Mouse (Mus musculus): Measurements from ENCODE around the gene Intu. TPM values are rescaled to one million over a fixed set of nuclear protein-coding genes. Genes with fewer than 3 reads are reported as not detected.

Intu gene
- polyA plus RNA-seq, 1 experiment from 2014 or later: 4.1 TPM

GRCm38 (mm10) chr3:40686836-40687235, 155.8 kb downstream of the Intu start:
- no peaks in the 10 kb centered on the region for H3K36me3 ChIP-seq (replicated peaks; ENCODE audit: control insufficient read depth, insufficient read depth)
- H3K27ac ChIP-seq: no peak overlapping the region
- 10% methylated on average over 9 of the region's 9 CpGs for WGBS
- H3K4me2 ChIP-seq (replicated peaks): no peak overlapping the region
- H3K4me1 ChIP-seq (replicated peaks; ENCODE audit: control insufficient read depth, insufficient read depth, low read length): peaks cover 10% of the 10 kb centered on the region; the same call in 1 of the 2 replicates
- no peaks in the 10 kb centered on the region for H3K27me3 ChIP-seq (ENCODE audit: control insufficient read depth, insufficient read depth, low read length)
- H3K4me3 ChIP-seq (replicated peaks; ENCODE audit: low read length): no peak overlapping the region
- ATAC-seq (ENCODE audit: low FRiP score): peak; percentile 68; the same call in 1 of the 2 replicates
- H3K9ac ChIP-seq: no peak overlapping the region
- no peaks in the 10 kb centered on the region for H3K9me3 ChIP-seq (ENCODE audit: control insufficient read depth, low read length)
- DNase-seq (ENCODE audit: low spot score): no peak

- Histone ChIP-seq H3K4me3 (replicated peaks; ENCODE audit: low read length) (no peak overlapping the region), H3K27me3 (ENCODE audit: control insufficient read depth, insufficient read depth, low read length) (no peaks in the 10 kb centered on the region), H3K36me3 (replicated peaks; ENCODE audit: control insufficient read depth, insufficient read depth) (no peaks in the 10 kb centered on the region), H3K4me2 (replicated peaks) (no peak overlapping the region), H3K9me3 (ENCODE audit: control insufficient read depth, low read length) (no peaks in the 10 kb centered on the region), H3K27ac (no peak overlapping the region), H3K4me1 (replicated peaks; ENCODE audit: control insufficient read depth, insufficient read depth, low read length) (peaks cover 10% of the 10 kb centered on the region; the same call in 1 of the 2 replicates), H3K9ac (no peak overlapping the region)
- ATAC-seq (ENCODE audit: low FRiP score): no peak
- 48% methylated on average over 3 of the region's 3 CpGs for WGBS
- DNase-seq (ENCODE audit: low spot score): no peak
Observed at GRCm38 (mm10) chr3:40687588-40687987, 156.5 kb downstream of the Intu start.

- no peak for DNase-seq (ENCODE audit: low spot score)
- Histone ChIP-seq H3K9me3 (ENCODE audit: control insufficient read depth, low read length) (no peaks in the 10 kb centered on the region), H3K4me2 (replicated peaks) (no peak overlapping the region), H3K36me3 (replicated peaks; ENCODE audit: control insufficient read depth, insufficient read depth) (0 out of 2 replicates have a peak, but pooled peaks cover 7% of the 10 kb centered on the region), H3K9ac (no peak overlapping the region), H3K27ac (no peak overlapping the region), H3K27me3 (ENCODE audit: control insufficient read depth, insufficient read depth, low read length) (no peaks in the 10 kb centered on the region), H3K4me3 (replicated peaks; ENCODE audit: low read length) (no peak overlapping the region), H3K4me1 (replicated peaks; ENCODE audit: control insufficient read depth, insufficient read depth, low read length) (peaks cover 7% of the 10 kb centered on the region; the same call in 1 of the 2 replicates)
- 80% methylated on average over 6 of the region's 6 CpGs for WGBS
- ATAC-seq (ENCODE audit: low FRiP score): no peak
Observed at GRCm38 (mm10) chr3:40691566-40691965, 160.5 kb downstream of the Intu start.

GRCm38 (mm10) chr3:40693435-40693834, 162.3 kb downstream of the Intu start:
- no peak for ATAC-seq (ENCODE audit: low FRiP score)
- H3K36me3 ChIP-seq (replicated peaks; ENCODE audit: control insufficient read depth, insufficient read depth): peaks cover 19% of the 10 kb centered on the region; the same call in 1 of the 2 replicates
- no peak for DNase-seq (ENCODE audit: low spot score)
- WGBS: 87% methylated on average over 10 of the region's 10 CpGs
- H3K4me1 ChIP-seq (replicated peaks; ENCODE audit: control insufficient read depth, insufficient read depth, low read length): no peaks in the 10 kb centered on the region
- H3K27ac ChIP-seq: no peak overlapping the region
- no peak overlapping the region for H3K4me2 ChIP-seq (replicated peaks)
- no peaks in the 10 kb centered on the region for H3K27me3 ChIP-seq (ENCODE audit: control insufficient read depth, insufficient read depth, low read length)
- no peaks in the 10 kb centered on the region for H3K9me3 ChIP-seq (ENCODE audit: control insufficient read depth, low read length)
- H3K4me3 ChIP-seq (replicated peaks; ENCODE audit: low read length): no peak overlapping the region
- no peak overlapping the region for H3K9ac ChIP-seq

- Histone ChIP-seq H3K27me3 (ENCODE audit: control insufficient read depth, insufficient read depth, low read length) (no peaks in the 10 kb centered on the region), H3K9ac (no peak overlapping the region), H3K27ac (no peak overlapping the region), H3K4me2 (replicated peaks) (no peak overlapping the region), H3K9me3 (ENCODE audit: control insufficient read depth, low read length) (no peaks in the 10 kb centered on the region), H3K4me1 (replicated peaks; ENCODE audit: control insufficient read depth, insufficient read depth, low read length) (no peaks in the 10 kb centered on the region), H3K36me3 (replicated peaks; ENCODE audit: control insufficient read depth, insufficient read depth) (peaks cover 24% of the 10 kb centered on the region; the same call in 1 of the 2 replicates), H3K4me3 (replicated peaks; ENCODE audit: low read length) (no peak overlapping the region)
- DNase-seq (ENCODE audit: low spot score) (no peak), ATAC-seq (ENCODE audit: low FRiP score) (no peak)
- WGBS: 94% methylated on average over 7 of the region's 7 CpGs
Observed at GRCm38 (mm10) chr3:40693960-40694359, 162.9 kb downstream of the Intu start.

- no peak overlapping the region for H3K27ac ChIP-seq
- no peak overlapping the region for H3K9ac ChIP-seq
- DNase-seq (ENCODE audit: low spot score) (no peak), ATAC-seq (ENCODE audit: low FRiP score) (no peak; the same call in 1 of the 2 replicates)
- H3K4me2 ChIP-seq (replicated peaks): no peak overlapping the region
- no peaks in the 10 kb centered on the region for H3K4me1 ChIP-seq (replicated peaks; ENCODE audit: control insufficient read depth, insufficient read depth, low read length)
- no peaks in the 10 kb centered on the region for H3K9me3 ChIP-seq (ENCODE audit: control insufficient read depth, low read length)
- no peak overlapping the region for H3K4me3 ChIP-seq (replicated peaks; ENCODE audit: low read length)
- no peaks in the 10 kb centered on the region for H3K27me3 ChIP-seq (ENCODE audit: control insufficient read depth, insufficient read depth, low read length)
- WGBS: 59% methylated on average over 2 of the region's 2 CpGs
- H3K36me3 ChIP-seq (replicated peaks; ENCODE audit: control insufficient read depth, insufficient read depth): peaks cover 29% of the 10 kb centered on the region; the same call in 1 of the 2 replicates
Observed at GRCm38 (mm10) chr3:40694438-40694837, 163.4 kb downstream of the Intu start.

DNA sequence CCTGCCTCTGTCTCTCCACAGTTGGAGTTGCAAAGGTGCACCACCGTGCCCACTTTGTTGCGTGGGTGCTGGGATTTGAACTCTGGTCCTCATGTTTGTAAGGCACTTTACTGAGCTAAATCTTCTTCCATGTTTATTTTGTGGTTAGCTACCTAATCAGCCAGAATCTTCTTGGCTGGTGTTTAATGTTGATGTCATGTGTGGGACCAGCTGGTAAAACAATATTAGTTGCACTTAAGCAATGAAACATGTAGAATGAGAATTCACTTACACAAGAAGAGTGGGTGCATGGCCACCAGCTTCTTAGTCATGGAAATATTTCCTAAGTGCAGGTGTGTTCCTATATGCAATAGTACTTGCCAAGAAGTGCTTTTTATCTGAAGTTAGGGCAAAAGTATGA, 164.1 kb downstream of the Intu start:
- no peak overlapping the region for H3K4me3 ChIP-seq (replicated peaks; ENCODE audit: low read length)
- H3K9me3 ChIP-seq (ENCODE audit: control insufficient read depth, low read length): no peaks in the 10 kb centered on the region
- ATAC-seq (ENCODE audit: low FRiP score) (no peak), DNase-seq (ENCODE audit: low spot score) (no peak)
- H3K27ac ChIP-seq: no peak overlapping the region
- peaks cover 32% of the 10 kb centered on the region; the same call in 1 of the 2 replicates for H3K36me3 ChIP-seq (replicated peaks; ENCODE audit: control insufficient read depth, insufficient read depth)
- no peak overlapping the region for H3K9ac ChIP-seq
- 100% methylated on average over 2 of the region's 2 CpGs for WGBS
- no peak overlapping the region for H3K4me2 ChIP-seq (replicated peaks)
- H3K4me1 ChIP-seq (replicated peaks; ENCODE audit: control insufficient read depth, insufficient read depth, low read length): no peaks in the 10 kb centered on the region
- H3K27me3 ChIP-seq (ENCODE audit: control insufficient read depth, insufficient read depth, low read length): no peaks in the 10 kb centered on the region

DNA sequence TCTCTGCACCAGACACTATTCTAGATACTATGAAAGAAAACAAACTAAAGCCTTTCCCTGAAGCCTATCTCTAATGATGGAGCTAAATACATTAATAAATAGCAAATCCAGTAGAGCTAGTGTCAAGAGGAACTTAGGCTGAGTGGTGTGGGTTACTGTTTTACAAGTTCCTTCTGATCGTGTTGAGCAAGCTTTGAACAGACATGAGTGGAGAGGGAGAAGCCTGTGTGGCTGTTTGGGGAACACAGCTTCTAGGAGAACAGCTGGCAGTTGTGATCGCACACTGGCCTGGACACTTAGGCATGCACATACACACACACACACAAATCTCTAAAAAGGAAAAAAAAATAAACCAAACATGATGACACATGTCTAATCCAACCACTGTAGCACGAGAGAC, 167.7 kb downstream of the Intu start:
- Histone ChIP-seq H3K9me3 (ENCODE audit: control insufficient read depth, low read length) (no peaks in the 10 kb centered on the region), H3K27me3 (ENCODE audit: control insufficient read depth, insufficient read depth, low read length) (no peaks in the 10 kb centered on the region), H3K4me1 (replicated peaks; ENCODE audit: control insufficient read depth, insufficient read depth, low read length) (no peaks in the 10 kb centered on the region), H3K36me3 (replicated peaks; ENCODE audit: control insufficient read depth, insufficient read depth) (peaks cover 27% of the 10 kb centered on the region; the same call in 1 of the 2 replicates), H3K9ac (no peak overlapping the region), H3K4me2 (replicated peaks) (no peak overlapping the region), H3K27ac (no peak overlapping the region), H3K4me3 (replicated peaks; ENCODE audit: low read length) (no peak overlapping the region)
- ATAC-seq (ENCODE audit: low FRiP score) (no peak), DNase-seq (ENCODE audit: low spot score) (no peak)
- WGBS: 93% methylated on average over 3 of the region's 3 CpGs

- Histone ChIP-seq H3K4me1 (replicated peaks; ENCODE audit: control insufficient read depth, insufficient read depth, low read length) (no peaks in the 10 kb centered on the region), H3K27me3 (ENCODE audit: control insufficient read depth, insufficient read depth, low read length) (no peaks in the 10 kb centered on the region), H3K36me3 (replicated peaks; ENCODE audit: control insufficient read depth, insufficient read depth) (no peaks in the 10 kb centered on the region; the same call in 1 of the 2 replicates), H3K4me3 (replicated peaks; ENCODE audit: low read length) (no peak overlapping the region), H3K9ac (no peak overlapping the region), H3K9me3 (ENCODE audit: control insufficient read depth, low read length) (no peaks in the 10 kb centered on the region), H3K27ac (no peak overlapping the region), H3K4me2 (replicated peaks) (no peak overlapping the region)
- ATAC-seq (ENCODE audit: low FRiP score): no peak
- no peak for DNase-seq (ENCODE audit: low spot score)
- 86% methylated on average over 5 of the region's 5 CpGs for WGBS
Observed at GRCm38 (mm10) chr3:40704816-40705430, 173.8 kb downstream of the Intu start.

Data from hindbrain, embryonic 14.5 days (tissue).